Mouse (Mus musculus) ovary, postnatal 14 days (tissue): ENCODE data around the gene Itgb6.

Experiments used
- DNase-seq: peaks from one replicate; pipeline ENCODE4 v3.0.0; 2022; ENCODE audit warnings: low spot score

Gene Itgb6

GRCm38 (mm10) chr2:60722514-60722913 lies at the start of gene Itgb6:
Gene Itgb6, minus strand, starts transcription at chr2:60722643.
- no peak for DNase-seq

DNA sequence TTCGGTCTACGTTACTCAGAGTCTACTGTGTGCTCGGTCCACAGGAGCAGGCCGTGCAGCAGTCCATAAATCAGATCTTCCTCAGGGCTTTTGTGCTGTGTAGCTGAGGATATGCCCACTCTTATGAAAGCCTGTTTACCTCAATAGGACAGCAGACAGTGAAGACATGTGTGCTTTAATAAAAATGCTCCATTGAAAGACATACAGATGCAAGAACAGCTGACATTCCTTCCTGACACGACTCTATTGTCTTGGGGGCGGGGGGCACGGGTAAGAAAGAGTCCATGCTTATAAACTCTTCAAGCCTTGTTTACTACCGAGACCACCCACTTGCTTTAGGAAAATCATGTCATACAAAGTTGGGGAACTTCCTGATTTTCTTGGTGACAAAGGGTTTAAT lies 44.0 kb upstream of the Itgb6 start:
- DNase-seq: no peak

DNA sequence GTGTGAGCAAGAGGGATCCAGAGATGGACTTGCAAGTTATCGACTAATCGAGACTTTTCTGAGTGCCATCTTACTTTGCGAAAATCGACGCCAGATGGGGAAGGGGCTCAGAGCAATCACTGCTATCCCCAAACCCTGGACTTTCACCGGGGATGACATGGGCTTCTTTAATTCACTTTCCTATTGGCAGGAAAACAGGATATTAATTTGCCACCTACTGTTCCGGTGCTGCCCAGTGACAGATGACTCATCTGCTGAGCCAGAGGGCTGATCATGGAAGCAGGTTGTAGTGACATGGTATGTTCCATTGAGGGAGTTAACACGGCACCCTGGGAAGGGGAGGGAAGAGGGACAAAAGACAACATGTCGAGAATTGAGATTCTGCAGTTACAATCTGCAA lies 33.8 kb upstream of the Itgb6 start:
- no peak for DNase-seq

DNA sequence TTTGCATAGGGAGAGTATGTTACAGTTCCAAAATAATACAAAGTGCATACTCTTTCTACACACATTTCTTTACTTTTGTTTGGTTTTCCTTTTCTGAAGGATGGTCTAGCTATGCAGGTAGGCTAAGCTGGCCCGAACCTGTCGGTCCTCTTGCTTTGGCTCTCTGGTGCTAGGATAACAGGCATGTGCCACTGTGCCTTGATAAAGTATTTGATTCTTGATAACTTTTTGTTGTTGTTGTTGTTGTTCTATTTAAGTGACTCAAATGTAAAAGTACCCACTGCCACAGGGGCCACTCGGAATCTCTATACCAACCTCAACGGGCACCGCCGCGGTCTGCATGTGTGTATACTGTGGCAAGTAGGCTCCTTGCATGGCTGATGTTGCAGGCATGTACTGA lies 32.7 kb upstream of the Itgb6 start:
- DNase-seq: no peak

DNA sequence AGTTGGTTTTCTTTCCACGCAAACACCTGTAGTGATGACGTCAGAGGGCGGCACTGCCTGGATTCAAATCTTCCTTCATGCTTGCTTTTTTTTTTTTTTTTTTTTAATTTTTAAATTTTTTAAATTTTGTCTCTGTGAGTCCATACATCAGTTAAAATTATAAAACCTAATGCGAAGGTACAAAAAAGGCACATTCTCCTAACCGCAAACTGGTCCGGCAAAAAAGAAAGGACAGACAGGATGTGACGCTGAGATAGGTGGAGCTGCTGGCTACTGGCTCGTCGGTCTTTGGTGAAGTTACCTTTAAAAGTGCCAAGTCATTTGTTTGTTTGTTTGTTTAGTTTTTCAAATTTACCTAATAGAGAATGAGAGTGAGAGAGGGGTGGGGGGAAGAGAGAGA lies 28.8 kb upstream of the Itgb6 start:
- no peak for DNase-seq

- DNase-seq: no peak
Observed at GRCm38 (mm10) chr2:60750591-60750990, 28.1 kb upstream of the Itgb6 start.

- no peak for DNase-seq
Observed at GRCm38 (mm10) chr2:60748585-60748984, 26.1 kb upstream of the Itgb6 start.

GRCm38 (mm10) chr2:60747590-60747989 lies 25.1 kb upstream of the Itgb6 start:
- DNase-seq: no peak

DNA sequence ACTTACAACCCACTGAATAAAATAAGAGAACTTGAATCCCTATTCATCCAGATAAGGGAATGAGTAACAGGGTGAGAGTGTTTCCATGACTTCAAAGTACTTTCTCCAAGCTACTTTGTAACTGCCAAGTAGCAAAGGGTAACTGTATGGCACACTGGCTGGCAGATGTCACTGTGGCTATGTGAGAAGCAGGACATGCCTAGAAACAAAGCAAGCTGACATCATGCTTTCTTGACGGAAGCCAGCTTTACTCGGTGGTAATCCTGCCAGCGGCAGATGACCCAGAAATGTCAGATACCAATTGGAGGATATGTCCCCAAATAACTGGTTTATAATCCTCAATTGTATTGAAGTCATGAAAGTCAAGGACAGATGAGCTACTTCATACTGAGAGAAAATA lies 22.2 kb upstream of the Itgb6 start:
- DNase-seq: no peak

DNA sequence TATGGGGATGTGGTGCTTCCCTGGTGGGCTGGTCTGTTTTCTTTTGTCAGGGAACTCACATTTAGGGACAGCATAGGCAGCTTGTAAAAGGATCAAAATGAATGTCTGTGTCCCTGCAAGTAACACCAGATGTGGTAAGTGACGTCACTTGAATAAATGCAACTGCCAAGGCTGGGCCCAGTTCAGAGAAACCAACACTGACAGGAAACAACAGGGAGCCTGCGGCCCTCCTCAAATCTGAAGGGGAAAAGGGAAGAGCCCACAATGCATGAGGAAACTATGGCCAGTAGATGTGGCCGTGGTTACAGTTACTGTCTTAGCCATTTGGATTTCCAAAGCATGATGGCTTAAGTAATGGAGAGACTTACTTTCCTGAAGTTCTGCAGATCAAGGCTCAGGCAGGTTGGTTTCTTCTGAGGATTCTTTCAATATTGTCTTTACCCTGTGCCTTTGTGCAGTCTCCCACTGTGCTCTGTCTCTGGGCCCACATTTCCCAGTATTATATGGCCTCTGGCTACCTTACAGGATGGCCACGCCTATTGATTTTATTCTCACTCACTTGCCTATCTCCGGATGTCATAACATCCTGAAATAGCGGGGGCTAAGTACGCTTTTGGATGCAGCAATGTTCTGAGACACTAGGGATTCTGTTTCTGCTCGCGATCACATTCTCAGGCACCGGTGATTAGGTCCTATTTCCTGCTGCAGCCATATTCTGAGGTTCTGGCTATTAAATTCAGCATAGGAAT lies 17.1 kb upstream of the Itgb6 start:
- no peak for DNase-seq

GRCm38 (mm10) chr2:60730929-60731328 lies 8.5 kb upstream of the Itgb6 start:
- no peak for DNase-seq

DNA sequence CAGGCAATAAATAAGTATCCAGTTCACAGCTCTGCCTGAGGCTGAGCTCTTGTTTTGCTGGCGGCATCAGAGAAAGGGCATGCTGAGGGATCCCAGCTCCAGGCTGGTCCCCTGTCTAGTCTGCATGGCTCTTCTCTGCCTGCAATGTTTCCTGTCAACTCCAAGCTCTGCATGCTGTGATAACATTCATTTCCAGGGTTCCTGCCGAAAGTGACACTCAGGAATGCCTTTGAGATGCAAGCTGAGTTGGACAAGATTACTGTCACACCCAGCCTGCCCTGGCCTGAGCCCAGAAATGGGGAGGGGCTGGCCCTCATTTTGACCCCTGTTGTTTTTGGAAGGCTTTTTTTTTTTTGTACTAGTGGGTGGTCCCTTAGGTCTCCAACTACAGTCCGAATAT lies 7.6 kb upstream of the Itgb6 start:
- no peak for DNase-seq

GRCm38 (mm10) chr2:60728902-60729585 lies 6.6 kb upstream of the Itgb6 start:
- no peak for DNase-seq

- DNase-seq: no peak
Observed at GRCm38 (mm10) chr2:60724660-60725059, 2.2 kb upstream of the Itgb6 start.

GRCm38 (mm10) chr2:60722967-60723366 lies 524 bp upstream of the Itgb6 start:
- DNase-seq: no peak

GRCm38 (mm10) chr2:60720906-60721305 lies 1.5 kb downstream of the Itgb6 start:
- DNase-seq: peak; percentile 34

- DNase-seq: no peak
Observed at GRCm38 (mm10) chr2:60720205-60720604, 2.2 kb downstream of the Itgb6 start.

DNA sequence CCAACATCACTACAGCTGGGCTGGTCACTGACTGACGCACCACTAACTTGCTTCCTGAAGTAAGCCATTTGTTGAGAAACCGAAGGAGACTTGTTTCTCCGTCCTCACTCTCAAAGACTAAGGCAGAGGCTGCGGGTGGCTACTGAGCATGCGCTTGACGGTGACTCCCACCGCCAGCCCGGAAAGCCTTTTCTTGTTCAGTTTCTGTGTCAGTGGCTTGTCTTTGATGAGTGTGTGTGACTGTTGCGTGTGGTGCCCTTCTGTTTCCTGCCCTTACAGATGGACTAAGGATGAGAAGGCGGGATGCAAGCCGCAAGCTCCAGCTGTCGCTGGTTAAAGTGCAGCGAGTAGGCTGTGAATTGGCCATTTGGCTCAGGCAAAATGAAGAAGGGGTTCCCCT lies 5.1 kb downstream of the Itgb6 start:
- no peak for DNase-seq

DNA sequence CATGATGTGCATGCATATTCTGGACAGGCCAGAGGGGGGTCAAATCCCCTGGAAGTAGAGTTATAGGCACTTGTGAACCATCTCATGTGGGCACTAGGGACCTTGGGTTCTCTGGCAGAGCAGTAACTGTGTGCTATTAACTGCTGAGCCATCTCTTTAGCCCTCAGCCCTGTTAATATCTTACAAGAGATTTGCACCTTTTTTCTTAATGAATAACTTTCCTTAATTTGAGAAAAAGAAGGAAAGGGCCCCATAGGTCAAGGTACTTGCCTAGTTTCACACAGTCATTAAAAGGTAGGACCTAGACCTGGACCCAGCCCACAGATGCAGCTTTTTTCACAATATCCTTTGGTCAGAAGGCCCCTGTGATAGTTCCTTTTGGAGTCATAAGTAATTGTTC lies 5.9 kb downstream of the Itgb6 start:
- DNase-seq: no peak

DNA sequence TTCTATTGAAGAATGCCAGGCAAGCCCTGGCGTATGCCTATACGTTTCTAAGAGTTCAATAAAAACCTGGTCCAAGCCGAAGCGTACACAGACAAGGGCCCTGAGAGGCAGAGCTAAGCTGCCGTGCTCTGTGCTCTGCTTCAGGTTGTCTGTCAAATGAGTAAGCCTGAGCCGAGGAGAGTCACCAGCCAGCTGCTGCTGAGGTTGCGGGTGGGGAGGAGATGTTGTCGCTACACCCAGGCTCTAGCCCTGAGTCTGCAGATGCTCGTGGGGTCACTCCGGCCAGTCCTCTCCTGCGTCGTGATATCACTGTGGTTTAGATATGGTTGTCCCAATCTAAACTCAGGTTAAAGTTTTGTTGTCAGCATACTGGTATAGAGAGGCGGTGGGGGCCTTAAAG lies 6.7 kb downstream of the Itgb6 start:
- DNase-seq: no peak

DNA sequence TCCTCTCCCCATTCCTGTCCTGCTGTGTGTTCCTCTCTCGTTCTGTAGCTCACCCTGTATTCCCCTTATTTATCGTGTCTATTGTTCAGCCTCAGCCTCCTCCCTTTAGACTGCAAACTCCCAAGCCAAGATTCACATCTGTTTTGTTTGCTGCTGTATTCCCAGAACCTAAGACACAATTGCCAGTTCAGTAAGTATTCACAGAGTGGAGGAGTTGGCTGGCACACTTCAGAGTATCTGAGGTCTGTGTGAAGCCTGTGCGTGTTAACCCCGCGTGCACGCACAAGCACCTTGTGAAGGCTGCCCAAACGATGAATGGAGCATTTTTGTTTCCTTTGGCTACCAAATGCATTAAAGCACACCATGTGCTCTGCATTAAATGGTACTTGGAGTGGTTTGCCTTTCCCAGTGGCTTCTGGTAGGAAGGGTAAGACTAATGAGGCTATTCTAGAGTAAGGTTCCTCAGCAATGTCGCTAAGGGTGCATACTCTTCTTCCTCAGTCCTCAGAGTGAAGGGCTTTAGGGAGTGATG lies 7.4 kb downstream of the Itgb6 start:
- DNase-seq: no peak

DNA sequence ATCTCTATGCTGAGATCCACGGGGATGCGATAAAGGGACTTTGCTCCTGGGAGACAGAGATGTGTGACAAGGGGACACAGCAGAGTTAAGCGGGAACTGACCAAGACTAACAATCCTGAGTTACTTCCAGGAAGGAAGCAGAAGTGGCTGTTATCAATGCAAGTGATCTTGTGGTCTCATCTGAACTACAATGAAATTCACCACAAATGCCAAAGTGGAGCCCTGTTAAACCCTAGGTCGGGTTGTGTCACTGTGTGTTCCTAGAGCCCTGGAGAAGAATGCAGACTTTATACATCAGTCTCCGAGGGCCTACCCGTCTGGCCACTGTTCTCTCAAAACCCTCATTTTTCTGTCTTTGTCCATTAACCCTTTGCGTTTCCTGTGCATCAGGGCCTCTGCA lies 8.0 kb downstream of the Itgb6 start:
- no peak for DNase-seq

GRCm38 (mm10) chr2:60713857-60714256 lies 8.6 kb downstream of the Itgb6 start:
- no peak for DNase-seq

DNA sequence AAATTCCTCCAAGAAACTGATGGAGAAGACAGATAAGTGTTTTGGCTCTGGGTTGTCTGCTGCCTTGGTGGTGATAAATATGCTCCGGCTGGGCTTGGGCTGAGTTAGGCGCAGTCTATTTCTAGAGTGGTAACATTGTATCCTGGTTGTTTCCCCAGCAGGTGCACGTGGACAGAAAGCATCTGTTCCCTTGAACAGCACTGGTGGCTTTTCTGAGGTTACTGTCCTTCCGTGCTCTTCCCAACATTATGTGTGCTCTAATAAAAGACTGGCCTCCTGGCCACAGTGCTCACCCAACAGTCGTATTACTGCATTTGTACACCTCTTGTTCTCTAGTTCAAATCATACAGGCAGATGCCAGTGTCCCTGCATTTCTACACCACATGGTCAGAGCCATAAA lies 9.6 kb downstream of the Itgb6 start:
- DNase-seq: no peak
